Mouse (Mus musculus): ENCODE data around the gene Tdrd9. TPM values are rescaled to one million over a fixed set of nuclear protein-coding genes. Genes with fewer than 3 reads are reported as not detected.

Tdrd9 gene
- polyA plus RNA-seq (2011; ENCODE audit: insufficient read length, low read depth, missing spikeins), result not detected in 2 replicates

- no peaks in the 10 kb centered on the region for H3K4me1 ChIP-seq (ENCODE audit: control insufficient read depth, insufficient read depth, low read length)
- no peak for TF ChIP-seq POLR2A (IDR thresholded peaks at IDR 0.05; ENCODE audit: low read depth, low read length)
- TF ChIP-seq CTCF (IDR thresholded peaks at IDR 0.05; ENCODE audit: borderline replicate concordance, insufficient read depth, low read length), result no peak
- H3K4me3 ChIP-seq (ENCODE audit: insufficient read depth, low read length), result no peak within 1 kb of the TSS
- no peak within 1 kb of the TSS for H3K27ac ChIP-seq (ENCODE audit: insufficient read depth, low read length)
Measured at GRCm38 (mm10) chr12:111971231-111971686, at the start of gene Tdrd9. Tdrd9 (plus strand) TSS chr12:111971559.

GRCm38 (mm10) chr12:111923117-111923516 is 48.2 kb upstream of the Tdrd9 start:
- TF ChIP-seq POLR2A (IDR thresholded peaks at IDR 0.05; ENCODE audit: low read depth, low read length) (no peak), CTCF (IDR thresholded peaks at IDR 0.05; ENCODE audit: borderline replicate concordance, insufficient read depth, low read length) (no peak)
- Histone ChIP-seq H3K4me1 (ENCODE audit: control insufficient read depth, insufficient read depth, low read length) (no peaks in the 10 kb centered on the region), H3K4me3 (ENCODE audit: insufficient read depth, low read length) (no peak overlapping the region), H3K27ac (ENCODE audit: insufficient read depth, low read length) (no peak overlapping the region)

GRCm38 (mm10) chr12:111927338-111927737 is 44.0 kb upstream of the Tdrd9 start:
- TF ChIP-seq CTCF (IDR thresholded peaks at IDR 0.05; ENCODE audit: borderline replicate concordance, insufficient read depth, low read length) (no peak), POLR2A (IDR thresholded peaks at IDR 0.05; ENCODE audit: low read depth, low read length) (no peak)
- Histone ChIP-seq H3K27ac (ENCODE audit: insufficient read depth, low read length) (no peak overlapping the region), H3K4me1 (ENCODE audit: control insufficient read depth, insufficient read depth, low read length) (no peaks in the 10 kb centered on the region), H3K4me3 (ENCODE audit: insufficient read depth, low read length) (no peak overlapping the region)

GRCm38 (mm10) chr12:111928411-111928966 is 42.9 kb upstream of the Tdrd9 start:
- Histone ChIP-seq H3K4me3 (ENCODE audit: insufficient read depth, low read length) (no peak overlapping the region), H3K27ac (ENCODE audit: insufficient read depth, low read length) (no peak overlapping the region), H3K4me1 (ENCODE audit: control insufficient read depth, insufficient read depth, low read length) (no peaks in the 10 kb centered on the region)
- TF ChIP-seq CTCF (IDR thresholded peaks at IDR 0.05; ENCODE audit: borderline replicate concordance, insufficient read depth, low read length) (no peak), POLR2A (IDR thresholded peaks at IDR 0.05; ENCODE audit: low read depth, low read length) (no peak)

- TF ChIP-seq CTCF (IDR thresholded peaks at IDR 0.05; ENCODE audit: borderline replicate concordance, insufficient read depth, low read length), result no peak
- TF ChIP-seq POLR2A (IDR thresholded peaks at IDR 0.05; ENCODE audit: low read depth, low read length), result no peak
- no peak overlapping the region for H3K4me3 ChIP-seq (ENCODE audit: insufficient read depth, low read length)
- no peak overlapping the region for H3K27ac ChIP-seq (ENCODE audit: insufficient read depth, low read length)
- peaks cover under 1% of the 10 kb centered on the region; the same call in 1 of the 2 replicates for H3K4me1 ChIP-seq (ENCODE audit: control insufficient read depth, insufficient read depth, low read length)
Measured at GRCm38 (mm10) chr12:111931411-111932025, 39.8 kb upstream of the Tdrd9 start.

- Histone ChIP-seq H3K27ac (ENCODE audit: insufficient read depth, low read length) (no peak overlapping the region), H3K4me1 (ENCODE audit: control insufficient read depth, insufficient read depth, low read length) (peaks cover 8% of the 10 kb centered on the region), H3K4me3 (ENCODE audit: insufficient read depth, low read length) (no peak overlapping the region)
- TF ChIP-seq POLR2A (IDR thresholded peaks at IDR 0.05; ENCODE audit: low read depth, low read length) (no peak), CTCF (IDR thresholded peaks at IDR 0.05; ENCODE audit: borderline replicate concordance, insufficient read depth, low read length) (no peak)
Measured at GRCm38 (mm10) chr12:111932513-111932912, 38.8 kb upstream of the Tdrd9 start.

- Histone ChIP-seq H3K4me1 (ENCODE audit: control insufficient read depth, insufficient read depth, low read length) (peaks cover 11% of the 10 kb centered on the region), H3K4me3 (ENCODE audit: insufficient read depth, low read length) (no peak overlapping the region), H3K27ac (ENCODE audit: insufficient read depth, low read length) (no peak overlapping the region)
- TF ChIP-seq POLR2A (IDR thresholded peaks at IDR 0.05; ENCODE audit: low read depth, low read length) (no peak), CTCF (IDR thresholded peaks at IDR 0.05; ENCODE audit: borderline replicate concordance, insufficient read depth, low read length) (no peak)
Measured at GRCm38 (mm10) chr12:111933032-111933704, 38.2 kb upstream of the Tdrd9 start.

- TF ChIP-seq CTCF (IDR thresholded peaks at IDR 0.05; ENCODE audit: borderline replicate concordance, insufficient read depth, low read length) (no peak), POLR2A (IDR thresholded peaks at IDR 0.05; ENCODE audit: low read depth, low read length) (no peak)
- Histone ChIP-seq H3K4me3 (ENCODE audit: insufficient read depth, low read length) (no peak overlapping the region), H3K4me1 (ENCODE audit: control insufficient read depth, insufficient read depth, low read length) (peaks cover 18% of the 10 kb centered on the region), H3K27ac (ENCODE audit: insufficient read depth, low read length) (no peak overlapping the region)
Measured at GRCm38 (mm10) chr12:111933971-111934370, 37.4 kb upstream of the Tdrd9 start.

- H3K27ac ChIP-seq (ENCODE audit: insufficient read depth, low read length), result no peak overlapping the region
- H3K4me3 ChIP-seq (ENCODE audit: insufficient read depth, low read length), result no peak overlapping the region
- H3K4me1 ChIP-seq (ENCODE audit: control insufficient read depth, insufficient read depth, low read length), result peaks cover 18% of the 10 kb centered on the region
- TF ChIP-seq CTCF (IDR thresholded peaks at IDR 0.05; ENCODE audit: borderline replicate concordance, insufficient read depth, low read length), result no peak
- no peak for TF ChIP-seq POLR2A (IDR thresholded peaks at IDR 0.05; ENCODE audit: low read depth, low read length)
Measured at GRCm38 (mm10) chr12:111936706-111937550, 34.4 kb upstream of the Tdrd9 start.

All from embryonic fibroblast, embryonic 13.5 days (primary cell).